Mouse (Mus musculus) neural tube, embryonic 14.5 days (tissue): Measurements from ENCODE around the gene Cyp2j9. TPM values are rescaled to one million over a fixed set of nuclear protein-coding genes. Genes with fewer than 3 reads are reported as not detected.

Experiments
- ATAC-seq: fragments of 200-750 bp; cut with Nextera tagmentation; 2 replicates; pipeline ENCODE4 v1.8.0; 2017; ENCODE audit warnings: low read depth, mild to moderate bottlenecking, moderate TSS enrichment, moderate library complexity
- H3K27ac ChIP-seq: fragments of 300-500 bp; sonication (generic); 2 replicates; pipeline ENCODE4 v1.5.1; 2014; ENCODE audit warnings: low read depth, mild to moderate bottlenecking, control low read depth, low read length, moderate library complexity, mixed read lengths
- H3K27me3 ChIP-seq: fragments of 300-500 bp; sonication (generic); 2 replicates; pipeline ENCODE4 v1.6.1; 2014; ENCODE audit warnings: low read length; ENCODE audit not compliant: control insufficient read depth, insufficient read depth
- H3K36me3 ChIP-seq: fragments of 300-500 bp; sonication (generic); 2 replicates; pipeline ENCODE4 v1.6.1; 2014; ENCODE audit warnings: low read length, mixed read lengths; ENCODE audit not compliant: control insufficient read depth, insufficient read depth
- H3K4me1 ChIP-seq: fragments of 300-500 bp; sonication (generic); 2 replicates; pipeline ENCODE4 v1.6.1; 2014; ENCODE audit warnings: low read length; ENCODE audit not compliant: control insufficient read depth, insufficient read depth
- H3K4me2 ChIP-seq: fragments of 300-500 bp; sonication (generic); 2 replicates; pipeline ENCODE4 v1.6.1; 2014; ENCODE audit warnings: mild to moderate bottlenecking, low read depth, low read length, control low read depth
- H3K4me3 ChIP-seq: fragments of 300-500 bp; sonication (generic); 2 replicates; pipeline ENCODE4 v1.5.1; 2014; ENCODE audit warnings: low read depth, low read length, control low read depth, mixed read lengths
- H3K9ac ChIP-seq: fragments of 300-500 bp; sonication (generic); replicated peaks from 2 replicates; pipeline ENCODE4 v1.6.1; 2014; ENCODE audit warnings: low read depth, mild to moderate bottlenecking, control low read depth, low read length, mixed read lengths
- H3K9me3 ChIP-seq: fragments of 300-500 bp; sonication (generic); 2 replicates; pipeline ENCODE4 v1.6.1; 2016; ENCODE audit warnings: low read length; ENCODE audit not compliant: control insufficient read depth
- WGBS: fragments of 180-500 bp; shearing (Covaris S2); extraction: QIAGEN DNeasy Blood & Tissue Kit; methylation state at CpG from one replicate; pipeline ENCODE4 v1.1.7; 2014; 5-methylcytosine and 5-hydroxymethylcytosine counted together
- polyA plus RNA-seq: library from polyadenylated mRNA; unstranded; fragments of >200 nt; fragmentation: Nextera tagmentation; extraction: Ambion mirVana; gene quantifications from 2 replicates; pipeline ENCODE4 v1.2.1, GENCODE M21; 2014

The Cyp2j9 gene
- polyA plus RNA-seq, 1 experiment from 2014 or later, result 7.1 TPM

DNA sequence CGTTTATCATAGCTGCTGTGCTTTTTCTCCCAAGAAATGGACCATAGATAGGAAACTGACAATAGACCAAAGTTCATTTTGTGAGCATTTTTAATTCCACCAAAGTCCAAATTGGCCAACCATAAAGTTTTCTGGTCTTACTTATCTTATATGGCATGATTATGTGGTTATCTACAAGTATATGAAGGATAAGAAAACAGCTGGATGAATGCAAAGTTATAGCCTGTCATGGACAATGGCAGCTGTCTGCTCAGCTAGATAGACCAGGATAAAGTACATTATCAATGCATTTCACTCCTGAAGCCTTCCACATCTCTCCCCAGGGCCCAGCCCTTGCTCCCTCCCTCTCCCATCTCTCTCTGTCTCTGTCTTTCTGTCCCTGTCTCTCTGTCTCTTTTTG, 30.9 kb downstream of the Cyp2j9 start:
- 90% methylated on average over 1 of the region's 1 CpGs for WGBS
- Histone ChIP-seq H3K4me2 (no peak overlapping the region), H3K4me3 (no peak overlapping the region), H3K9me3 (no peaks in the 10 kb centered on the region), H3K9ac (no peak overlapping the region), H3K27ac (no peak overlapping the region), H3K4me1 (no peaks in the 10 kb centered on the region), H3K27me3 (no peaks in the 10 kb centered on the region), H3K36me3 (no peaks in the 10 kb centered on the region)
- ATAC-seq, result no peak

DNA sequence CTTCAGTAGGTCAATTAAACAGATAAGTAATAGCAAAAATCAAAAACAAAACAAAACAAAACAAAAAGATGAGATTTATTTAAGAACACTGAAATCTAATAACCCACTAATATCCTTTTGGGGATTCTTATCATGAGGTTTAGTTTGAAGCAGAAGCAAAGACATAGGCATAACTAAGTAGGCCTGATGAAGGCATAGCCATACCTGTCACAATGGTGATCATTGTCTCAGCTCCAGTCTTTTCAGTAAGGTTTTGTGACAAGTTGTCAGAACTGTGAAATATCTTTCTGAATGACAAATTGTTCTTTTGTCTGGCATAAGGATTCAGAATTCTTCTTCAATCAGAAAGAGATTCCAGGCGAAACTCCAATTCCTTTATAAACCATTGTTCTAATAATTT, 31.6 kb downstream of the Cyp2j9 start:
- Histone ChIP-seq H3K36me3 (no peaks in the 10 kb centered on the region), H3K27ac (no peak overlapping the region), H3K4me2 (no peak overlapping the region), H3K27me3 (no peaks in the 10 kb centered on the region), H3K9me3 (no peaks in the 10 kb centered on the region), H3K9ac (no peak overlapping the region), H3K4me3 (no peak overlapping the region), H3K4me1 (no peaks in the 10 kb centered on the region)
- ATAC-seq, result no peak
- WGBS, result 77% methylated on average over 1 of the region's 1 CpGs

DNA sequence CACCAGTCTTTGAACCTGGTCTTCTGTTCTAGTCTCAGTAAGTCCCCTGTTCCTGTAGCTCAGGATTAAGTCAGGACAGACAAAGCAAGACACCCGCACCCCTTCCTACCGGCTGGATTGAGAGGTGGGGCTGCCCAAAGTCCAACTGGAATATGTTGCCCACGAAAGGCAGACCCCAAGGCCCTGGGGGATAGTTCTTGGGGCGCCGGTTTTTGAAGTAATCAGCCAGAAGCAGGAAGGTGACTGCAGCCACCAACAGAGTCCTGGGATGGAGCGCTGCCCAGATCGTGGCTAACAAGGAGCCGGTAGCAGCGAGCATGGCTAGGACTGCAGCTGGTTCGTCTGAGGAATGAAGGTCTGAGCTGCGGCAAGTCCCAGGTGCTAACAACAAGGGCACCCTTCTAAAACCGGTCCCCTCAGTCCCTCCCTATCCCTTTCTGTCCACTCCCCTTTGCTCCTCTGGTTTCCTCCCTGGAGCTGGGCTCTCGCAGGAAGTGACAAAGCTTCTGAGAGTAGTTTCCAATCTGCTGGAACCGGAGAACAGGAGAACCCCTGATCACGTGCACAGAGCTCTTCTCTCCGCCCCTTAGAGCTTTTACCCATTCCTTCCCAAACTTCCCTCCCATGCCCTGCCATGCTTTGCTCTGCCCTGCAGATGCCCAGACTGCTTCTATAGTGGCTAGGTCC, 38.1 kb downstream of the Cyp2j9 start, which contains the start of gene Cyp2j6:
TSS of gene Cyp2j6 (minus strand) at position 529 of the 687 bp plus-strand sequence.
- peak; percentile 94 for ATAC-seq
- Histone ChIP-seq H3K9me3 (no peaks in the 10 kb centered on the region), H3K4me1 (no peaks in the 10 kb centered on the region), H3K4me2 (peak within 1 kb of the TSS; percentile 67), H3K27ac (no peak within 1 kb of the TSS), H3K36me3 (no peaks in the 10 kb centered on the region), H3K9ac (peak within 1 kb of the TSS; percentile 67), H3K27me3 (no peaks in the 10 kb centered on the region), H3K4me3 (peak within 1 kb of the TSS; percentile 52)
- 4% methylated on average over 16 of the region's 16 CpGs for WGBS

DNA sequence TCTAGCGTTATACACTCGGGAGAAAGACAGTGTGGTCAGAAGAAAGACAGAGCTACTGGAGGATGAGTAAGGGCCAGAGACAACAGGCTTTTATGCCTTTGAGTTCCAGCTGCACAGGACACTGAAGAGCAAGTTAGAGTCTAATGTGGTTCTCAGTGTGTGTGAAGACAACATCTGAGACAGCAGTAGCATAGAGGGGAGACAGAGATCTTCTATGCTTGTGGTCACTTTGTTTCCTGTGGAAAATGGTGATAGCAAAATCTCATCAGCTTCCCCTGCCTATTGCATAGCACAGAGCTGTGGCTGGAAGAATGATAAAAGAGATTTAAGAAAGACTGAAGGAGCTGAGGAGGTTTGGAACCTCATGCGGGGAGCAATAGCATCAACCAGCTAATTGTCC, 39.8 kb downstream of the Cyp2j9 start:
- Histone ChIP-seq H3K4me2 (no peak overlapping the region), H3K4me3 (no peak overlapping the region), H3K4me1 (no peaks in the 10 kb centered on the region), H3K9ac (no peak overlapping the region), H3K36me3 (no peaks in the 10 kb centered on the region), H3K27ac (no peak overlapping the region), H3K9me3 (no peaks in the 10 kb centered on the region), H3K27me3 (no peaks in the 10 kb centered on the region)
- ATAC-seq, result no peak
- WGBS, result 87% methylated on average over 3 of the region's 3 CpGs

DNA sequence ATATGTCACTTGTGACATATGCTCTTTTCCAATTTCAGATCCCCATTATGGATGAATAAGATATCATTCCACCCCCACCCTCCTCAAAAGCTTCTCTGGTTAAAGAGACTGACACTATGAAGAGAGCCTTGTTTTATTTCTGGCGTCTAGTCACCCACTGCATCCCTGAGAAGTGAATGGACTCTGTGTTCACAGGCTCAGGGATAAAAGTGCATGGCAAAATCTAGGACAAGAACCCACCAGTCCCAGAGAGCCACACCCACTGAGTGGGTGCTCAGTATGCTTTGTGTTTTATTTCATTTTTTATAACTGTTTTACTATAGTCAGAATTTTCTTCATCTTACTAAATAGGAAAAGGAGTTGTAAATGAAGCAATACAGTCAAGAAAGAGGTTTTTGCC, 45.4 kb downstream of the Cyp2j9 start:
- Histone ChIP-seq H3K27me3 (no peaks in the 10 kb centered on the region), H3K36me3 (no peaks in the 10 kb centered on the region), H3K4me3 (no peak overlapping the region), H3K4me2 (no peak overlapping the region), H3K9ac (no peak overlapping the region), H3K4me1 (no peaks in the 10 kb centered on the region), H3K27ac (no peak overlapping the region), H3K9me3 (no peaks in the 10 kb centered on the region)
- no peak for ATAC-seq
- WGBS, result 50% methylated on average over 1 of the region's 1 CpGs

DNA sequence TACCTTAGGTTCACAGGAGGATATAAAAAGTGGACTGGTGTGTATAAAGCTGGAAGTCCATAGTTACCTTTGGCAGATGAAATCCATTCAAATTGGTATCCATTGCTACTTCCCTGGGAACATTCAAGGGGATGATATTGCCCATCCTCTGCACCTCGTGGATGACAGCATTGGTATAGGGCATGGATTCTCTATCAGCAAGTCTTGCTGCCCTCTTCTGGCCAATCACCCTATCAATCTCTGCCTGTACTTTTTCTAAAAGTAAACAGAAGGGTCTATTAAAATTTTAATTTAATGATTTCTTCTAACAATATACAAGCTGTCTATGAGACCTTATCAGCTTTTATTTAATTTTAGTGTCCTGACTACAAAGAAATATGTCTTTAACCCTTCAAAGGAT, 65.6 kb downstream of the Cyp2j9 start:
- no peak overlapping the region for H3K27ac ChIP-seq
- no peak overlapping the region for H3K9ac ChIP-seq
- WGBS, result 30% methylated on average over 1 of the region's 1 CpGs
- no peaks in the 10 kb centered on the region for H3K36me3 ChIP-seq
- no peak overlapping the region for H3K4me2 ChIP-seq
- ATAC-seq, result no peak; the same call in 1 of the 2 replicates
- H3K9me3 ChIP-seq, result no peaks in the 10 kb centered on the region
- H3K27me3 ChIP-seq, result no peaks in the 10 kb centered on the region
- no peaks in the 10 kb centered on the region for H3K4me1 ChIP-seq
- H3K4me3 ChIP-seq, result no peak overlapping the region

DNA sequence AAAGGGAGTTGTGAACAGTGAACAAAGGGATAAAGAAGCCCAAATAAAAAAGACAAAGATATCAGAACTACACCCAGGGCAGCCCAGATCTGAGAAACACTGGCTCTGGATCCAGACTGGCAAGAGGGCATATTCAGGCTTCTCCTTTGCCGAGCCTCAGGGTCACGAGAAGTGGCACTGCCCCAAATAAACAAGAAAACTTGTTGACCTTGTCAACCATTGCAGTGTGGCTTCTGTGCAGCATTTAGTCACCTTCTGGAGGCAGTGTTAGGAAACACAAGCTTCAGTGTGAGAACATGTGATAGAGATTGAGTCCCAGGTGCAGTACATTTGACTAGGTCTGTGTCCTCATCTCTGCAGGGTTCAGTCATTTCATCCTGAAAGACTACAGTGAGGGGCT, 69.1 kb downstream of the Cyp2j9 start:
- H3K27ac ChIP-seq, result no peak overlapping the region
- no peak overlapping the region for H3K4me3 ChIP-seq
- H3K9me3 ChIP-seq, result no peaks in the 10 kb centered on the region
- H3K36me3 ChIP-seq, result no peaks in the 10 kb centered on the region
- H3K27me3 ChIP-seq, result no peaks in the 10 kb centered on the region
- H3K4me1 ChIP-seq, result no peaks in the 10 kb centered on the region
- H3K9ac ChIP-seq, result no peak overlapping the region
- no peak for ATAC-seq
- WGBS, result 81% methylated on average over 2 of the region's 2 CpGs
- no peak overlapping the region for H3K4me2 ChIP-seq

Other genes with a start within 250 kb of the Cyp2j9 start
- not detected in 2 replicates for gene Cyp2j11, start 242.9 kb downstream of the Cyp2j9 start, polyA plus RNA-seq
- gene Cyp2j8, start 84.2 kb downstream of the Cyp2j9 start, polyA plus RNA-seq, result not detected in 2 replicates
- gene Cyp2j6, start 37.9 kb downstream of the Cyp2j9 start, polyA plus RNA-seq, result 4.4 and 5.4 TPM in 2 replicates
- not detected in 2 replicates for gene Cyp2j5, start 72.6 kb upstream of the Cyp2j9 start, polyA plus RNA-seq
- not detected in 2 replicates for gene Gm12695, start 193.6 kb upstream of the Cyp2j9 start, polyA plus RNA-seq